Mouse (Mus musculus): Measurements from ENCODE around the gene Zfp658. TPM values are rescaled to one million over a fixed set of nuclear protein-coding genes. Genes with fewer than 3 reads are reported as not detected.

Zfp658 gene
- polyA plus RNA-seq, 1 experiment, result 0.19 TPM

DNA sequence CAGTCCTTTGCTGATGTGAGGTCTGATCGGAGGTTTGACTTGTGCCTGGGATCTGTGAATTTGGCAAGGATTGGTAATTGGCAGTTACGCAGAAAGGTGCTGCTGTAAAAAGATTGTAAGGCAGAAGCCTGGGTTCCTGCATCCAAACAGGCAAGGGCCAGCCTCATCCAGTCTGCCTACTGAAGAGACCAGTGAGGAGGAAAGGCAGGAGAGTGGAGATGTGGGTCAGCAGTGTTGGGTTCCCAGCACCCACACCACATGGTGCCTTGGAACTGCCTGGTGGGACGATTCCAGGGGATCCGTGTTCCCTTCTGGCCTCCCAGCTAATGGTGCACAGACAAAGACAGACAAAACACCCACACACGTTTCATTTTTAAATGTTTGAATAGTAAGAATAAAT, 18.5 kb downstream of the Zfp658 start:
- Histone ChIP-seq H3K27me3 (ENCODE audit: control insufficient read depth, insufficient read depth, low read length) (no peaks in the 10 kb centered on the region), H3K4me1 (ENCODE audit: control insufficient read depth, insufficient read depth, low read length) (peaks cover 7% of the 10 kb centered on the region), H3K27ac (ENCODE audit: control insufficient read depth, insufficient read depth, low read depth, low read length) (no peak overlapping the region), H3K4me3 (ENCODE audit: control insufficient read depth, low read depth, low read length) (peak overlapping the region; percentile 82), H3K36me3 (ENCODE audit: control insufficient read depth, insufficient read depth, low read length) (no peaks in the 10 kb centered on the region)
- TF ChIP-seq POLR2A (IDR thresholded peaks at IDR 0.05; ENCODE audit: control insufficient read depth, low read depth, low read length) (no peak), CTCF (IDR thresholded peaks at IDR 0.05; ENCODE audit: control insufficient read depth, insufficient read depth, insufficient replicate concordance, low read depth, low read length) (no peak)

DNA sequence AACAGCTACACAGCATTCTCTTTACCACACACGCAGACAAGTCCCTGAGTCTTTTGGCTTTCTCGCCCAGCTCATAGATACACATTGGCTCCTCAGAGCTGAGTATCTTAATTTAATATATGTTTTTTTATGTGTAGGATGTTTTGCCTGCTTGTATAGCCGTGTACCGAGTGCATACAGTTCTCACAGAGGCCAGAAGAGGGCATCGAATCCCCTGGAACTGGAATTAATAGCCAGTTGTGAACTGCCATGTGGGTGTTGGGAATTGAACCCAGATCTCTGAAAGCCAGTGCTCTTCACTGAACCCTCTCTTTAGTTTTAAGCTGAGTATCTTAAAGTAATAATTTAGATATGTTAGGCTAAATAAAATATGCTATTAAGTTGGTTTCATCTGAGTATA, 22.7 kb downstream of the Zfp658 start:
- Histone ChIP-seq H3K27ac (ENCODE audit: control insufficient read depth, insufficient read depth, low read depth, low read length) (no peak overlapping the region), H3K4me1 (ENCODE audit: control insufficient read depth, insufficient read depth, low read length) (peaks cover 6% of the 10 kb centered on the region), H3K36me3 (ENCODE audit: control insufficient read depth, insufficient read depth, low read length) (no peaks in the 10 kb centered on the region; the same call in 1 of the 2 replicates), H3K27me3 (ENCODE audit: control insufficient read depth, insufficient read depth, low read length) (no peaks in the 10 kb centered on the region), H3K4me3 (ENCODE audit: control insufficient read depth, low read depth, low read length) (no peak overlapping the region)
- TF ChIP-seq POLR2A (IDR thresholded peaks at IDR 0.05; ENCODE audit: control insufficient read depth, low read depth, low read length) (no peak), CTCF (IDR thresholded peaks at IDR 0.05; ENCODE audit: control insufficient read depth, insufficient read depth, insufficient replicate concordance, low read depth, low read length) (no peak)

DNA sequence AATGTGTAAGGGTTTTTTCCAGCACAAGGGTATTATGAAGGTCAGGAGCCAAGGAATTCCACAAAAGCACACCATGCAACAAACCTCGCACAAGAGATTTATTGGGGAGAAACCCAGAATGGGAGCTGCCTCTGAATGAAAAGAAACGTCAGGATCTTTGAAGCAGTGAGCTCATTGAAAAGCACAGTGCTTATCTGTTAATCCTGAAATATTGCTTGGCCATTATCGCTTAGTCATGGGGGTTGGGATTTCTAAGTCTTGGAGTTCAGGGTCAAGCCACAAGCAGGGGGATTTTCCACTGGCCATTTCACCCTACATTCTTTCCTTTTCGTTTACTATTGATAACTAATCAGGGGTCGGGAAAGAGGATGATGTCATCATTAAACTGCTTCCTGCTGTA, 39.8 kb downstream of the Zfp658 start:
- Histone ChIP-seq H3K4me1 (ENCODE audit: control insufficient read depth, insufficient read depth, low read length) (no peaks in the 10 kb centered on the region), H3K27me3 (ENCODE audit: control insufficient read depth, insufficient read depth, low read length) (no peaks in the 10 kb centered on the region), H3K4me3 (ENCODE audit: control insufficient read depth, low read depth, low read length) (no peak overlapping the region), H3K36me3 (ENCODE audit: control insufficient read depth, insufficient read depth, low read length) (no peaks in the 10 kb centered on the region), H3K27ac (ENCODE audit: control insufficient read depth, insufficient read depth, low read depth, low read length) (no peak overlapping the region)
- TF ChIP-seq POLR2A (IDR thresholded peaks at IDR 0.05; ENCODE audit: control insufficient read depth, low read depth, low read length) (no peak), CTCF (IDR thresholded peaks at IDR 0.05; ENCODE audit: control insufficient read depth, insufficient read depth, insufficient replicate concordance, low read depth, low read length) (no peak)

DNA sequence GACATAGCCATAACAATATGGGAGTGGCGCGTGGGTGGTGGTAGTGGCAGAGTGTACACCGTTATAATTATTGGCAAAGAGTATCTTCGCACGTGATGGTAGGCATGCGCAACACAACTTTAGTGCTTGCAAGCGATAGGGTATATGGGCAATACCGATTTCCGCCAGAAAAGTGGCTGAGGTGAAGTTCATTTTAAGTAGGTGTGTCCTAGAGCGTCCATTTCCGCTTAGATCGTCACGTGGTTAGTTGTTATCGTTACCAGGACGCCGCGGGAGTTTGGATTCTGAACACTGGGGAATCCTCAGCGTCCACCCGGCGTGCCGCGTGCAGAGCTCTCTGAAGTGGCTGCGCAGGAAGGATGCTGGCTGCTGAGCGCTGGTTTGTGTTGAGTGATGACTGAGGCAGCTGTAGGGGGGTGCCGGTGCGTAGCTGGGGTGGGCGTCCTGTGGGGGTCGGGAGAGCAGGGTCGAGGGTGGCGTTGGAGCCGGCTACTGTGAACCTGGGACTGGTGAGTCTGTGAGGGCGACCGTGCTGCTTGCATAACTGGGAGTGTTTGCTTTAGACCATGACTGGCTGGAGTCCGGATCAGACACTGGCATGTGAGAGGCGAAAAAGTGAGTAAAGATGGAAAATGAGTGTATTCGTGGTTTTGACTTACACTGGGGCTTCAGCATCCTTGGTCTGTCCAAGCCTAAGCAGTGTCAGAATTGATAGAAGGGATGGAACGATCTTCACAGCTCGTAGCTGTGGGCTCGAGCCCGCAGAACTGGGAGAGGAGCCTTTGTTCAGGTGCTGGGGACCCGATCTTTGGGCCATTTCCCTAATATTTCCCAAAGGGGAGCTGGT, 45.1 kb downstream of the Zfp658 start, which contains the start of gene Zfp819:
Zfp819 (plus strand) TSS at position 274 of the 847 bp plus-strand sequence.
- TF ChIP-seq CTCF (IDR thresholded peaks at IDR 0.05; ENCODE audit: control insufficient read depth, insufficient read depth, insufficient replicate concordance, low read depth, low read length), result no peak
- no peak; the same call in 1 of the 2 replicates for TF ChIP-seq POLR2A (IDR thresholded peaks at IDR 0.05; ENCODE audit: control insufficient read depth, low read depth, low read length)
- Histone ChIP-seq H3K4me3 (ENCODE audit: control insufficient read depth, low read depth, low read length) (peak within 1 kb of the TSS; percentile 73), H3K27ac (ENCODE audit: control insufficient read depth, insufficient read depth, low read depth, low read length) (peak within 1 kb of the TSS; percentile 39), H3K36me3 (ENCODE audit: control insufficient read depth, insufficient read depth, low read length) (no peaks in the 10 kb centered on the region), H3K27me3 (ENCODE audit: control insufficient read depth, insufficient read depth, low read length) (no peaks in the 10 kb centered on the region), H3K4me1 (ENCODE audit: control insufficient read depth, insufficient read depth, low read length) (peaks cover 8% of the 10 kb centered on the region)

- no peaks in the 10 kb centered on the region for H3K27me3 ChIP-seq (ENCODE audit: control insufficient read depth, insufficient read depth, low read length)
- peak overlapping the region; percentile 73 for H3K4me3 ChIP-seq (ENCODE audit: control insufficient read depth, low read depth, low read length)
- peak overlapping the region; percentile 20; the same call in 1 of the 2 replicates for H3K27ac ChIP-seq (ENCODE audit: control insufficient read depth, insufficient read depth, low read depth, low read length)
- no peaks in the 10 kb centered on the region for H3K36me3 ChIP-seq (ENCODE audit: control insufficient read depth, insufficient read depth, low read length)
- peaks cover 8% of the 10 kb centered on the region for H3K4me1 ChIP-seq (ENCODE audit: control insufficient read depth, insufficient read depth, low read length)
- TF ChIP-seq CTCF (IDR thresholded peaks at IDR 0.05; ENCODE audit: control insufficient read depth, insufficient read depth, insufficient replicate concordance, low read depth, low read length), result no peak
- TF ChIP-seq POLR2A (IDR thresholded peaks at IDR 0.05; ENCODE audit: control insufficient read depth, low read depth, low read length), result no peak
These were observed 45.8 kb downstream of the Zfp658 start for GRCm38 (mm10) chr7:43607743-43608287.

GRCm38 (mm10) chr7:43608316-43608824, 46.3 kb downstream of the Zfp658 start:
- Histone ChIP-seq H3K27ac (ENCODE audit: control insufficient read depth, insufficient read depth, low read depth, low read length) (no peak overlapping the region), H3K4me3 (ENCODE audit: control insufficient read depth, low read depth, low read length) (peak overlapping the region; percentile 73; the same call in 1 of the 2 replicates), H3K4me1 (ENCODE audit: control insufficient read depth, insufficient read depth, low read length) (peaks cover 8% of the 10 kb centered on the region), H3K27me3 (ENCODE audit: control insufficient read depth, insufficient read depth, low read length) (no peaks in the 10 kb centered on the region), H3K36me3 (ENCODE audit: control insufficient read depth, insufficient read depth, low read length) (no peaks in the 10 kb centered on the region)
- TF ChIP-seq POLR2A (IDR thresholded peaks at IDR 0.05; ENCODE audit: control insufficient read depth, low read depth, low read length), result no peak
- TF ChIP-seq CTCF (IDR thresholded peaks at IDR 0.05; ENCODE audit: control insufficient read depth, insufficient read depth, insufficient replicate concordance, low read depth, low read length), result no peak
